Mouse (Mus musculus) kidney, postnatal 0 days (tissue): ENCODE measurements at regions not wholly inside any gene's neighbourhood (a gene's known extent, or its start where the extent isn't known, plus 50 kb on each side); places are given as distances from the start of the nearest gene placed in this dataset.

Experiments
- ATAC-seq: fragments of 200-750 bp; cut with Nextera tagmentation; replicated peaks from 2 replicates; pipeline ENCODE4 v1.8.0; 2017; ENCODE audit warnings: low read depth, moderate number of reproducible peaks, moderate TSS enrichment, moderate library complexity; ENCODE audit not compliant: low FRiP score
- DNase-seq: peaks from one replicate; pipeline ENCODE4 v3.0.0-alpha.2; 2016; ENCODE audit warnings: low spot score
- H3K27ac ChIP-seq: fragments of 300-500 bp; sonication (generic); 2 replicates; pipeline ENCODE4 v1.5.1; 2014; ENCODE audit warnings: mild to moderate bottlenecking
- H3K27me3 ChIP-seq: fragments of 300-500 bp; sonication (generic); 2 replicates; pipeline ENCODE4 v1.6.1; 2014; ENCODE audit warnings: low read length, mixed read lengths; ENCODE audit not compliant: insufficient read depth
- H3K36me3 ChIP-seq: fragments of 300-500 bp; sonication (generic); 2 replicates; pipeline ENCODE4 v1.6.1; 2014; ENCODE audit warnings: low read length, mixed read lengths; ENCODE audit not compliant: insufficient read depth
- H3K4me1 ChIP-seq: fragments of 300-500 bp; sonication (generic); replicated peaks from 2 replicates; pipeline ENCODE4 v1.6.1; 2014; ENCODE audit warnings: antibody characterized with exemption, low read length, mixed read lengths; ENCODE audit not compliant: insufficient read depth
- H3K4me2 ChIP-seq: fragments of 300-500 bp; sonication (generic); 2 replicates; pipeline ENCODE4 v1.6.1; 2014; ENCODE audit warnings: mild to moderate bottlenecking, low read length, moderate library complexity, mixed read lengths
- H3K4me3 ChIP-seq: fragments of 300-500 bp; sonication (generic); replicated peaks from 2 replicates; pipeline ENCODE4 v1.5.1; 2014; ENCODE audit warnings: low read depth, low read length
- H3K9ac ChIP-seq: fragments of 300-500 bp; sonication (generic); 2 replicates; pipeline ENCODE4 v1.6.1; 2014; ENCODE audit warnings: low read depth, low read length
- H3K9me3 ChIP-seq: fragments of 300-500 bp; sonication (generic); replicated peaks from 2 replicates; pipeline ENCODE4 v1.6.1; 2016; ENCODE audit warnings: low read length, inconsistent platforms, mixed read lengths
- CTCF ChIP-seq: IDR thresholded peaks from 2 replicates; pipeline ENCODE4 v1.5.1; 2016; ENCODE audit warnings: antibody characterized with exemption, low read depth, mild to moderate bottlenecking, moderate library complexity
- WGBS: fragments of 180-500 bp; shearing (Covaris S2); extraction: QIAGEN DNeasy Blood & Tissue Kit; methylation state at CpG from one replicate; pipeline ENCODE4 v1.1.7; 2014; 5-methylcytosine and 5-hydroxymethylcytosine counted together

GRCm38 (mm10) chr19:28732998-28733397 is 53.1 kb upstream of the Glis3 start:
- H3K9ac ChIP-seq, result no peak overlapping the region
- no peaks in the 10 kb centered on the region for H3K27me3 ChIP-seq
- H3K4me3 ChIP-seq, result no peak overlapping the region
- H3K4me2 ChIP-seq, result no peak overlapping the region
- TF ChIP-seq CTCF, result no peak
- no peaks in the 10 kb centered on the region for H3K9me3 ChIP-seq
- no peak for ATAC-seq
- H3K4me1 ChIP-seq, result no peaks in the 10 kb centered on the region
- no peaks in the 10 kb centered on the region for H3K36me3 ChIP-seq
- WGBS, result 65% methylated on average over 5 of the region's 5 CpGs
- H3K27ac ChIP-seq, result no peak overlapping the region
- DNase-seq, result peak; percentile 12

- WGBS, result 71% methylated on average over 6 of the region's 6 CpGs
- H3K9ac ChIP-seq, result no peak overlapping the region
These were observed 53.9 kb upstream of the Glis3 start for GRCm38 (mm10) chr19:28733781-28734180.

GRCm38 (mm10) chr19:28743176-28743793 is 63.4 kb upstream of the Glis3 start:
- Histone ChIP-seq H3K4me3 (no peak overlapping the region), H3K9ac (no peak overlapping the region), H3K36me3 (no peaks in the 10 kb centered on the region), H3K27me3 (no peaks in the 10 kb centered on the region), H3K4me2 (no peak overlapping the region), H3K27ac (no peak overlapping the region), H3K4me1 (no peaks in the 10 kb centered on the region; the same call in 1 of the 2 replicates), H3K9me3 (no peaks in the 10 kb centered on the region)
- 78% methylated on average over 5 of the region's 5 CpGs for WGBS
- TF ChIP-seq CTCF, result no peak
- no peak; the same call in 1 of the 2 replicates for ATAC-seq
- DNase-seq, result peak; percentile 89

More at GRCm38 (mm10) chr19:28733781-28734180, 53.9 kb upstream of the Glis3 start:
- TF ChIP-seq CTCF, result no peak
- no peaks in the 10 kb centered on the region for H3K27me3 ChIP-seq
- no peaks in the 10 kb centered on the region for H3K4me1 ChIP-seq
- H3K4me3 ChIP-seq, result no peak overlapping the region
- no peak overlapping the region for H3K4me2 ChIP-seq
- DNase-seq (no peak), ATAC-seq (no peak)
- no peaks in the 10 kb centered on the region for H3K9me3 ChIP-seq
- no peaks in the 10 kb centered on the region for H3K36me3 ChIP-seq
- no peak overlapping the region for H3K27ac ChIP-seq

GRCm38 (mm10) chr19:28745105-28745504 is 65.2 kb upstream of the Glis3 start:
- DNase-seq, result no peak

GRCm38 (mm10) chr19:28745534-28745933 is 65.7 kb upstream of the Glis3 start:
- Histone ChIP-seq H3K9me3 (no peaks in the 10 kb centered on the region), H3K27me3 (no peaks in the 10 kb centered on the region), H3K9ac (no peak overlapping the region), H3K27ac (no peak overlapping the region), H3K4me2 (no peak overlapping the region), H3K4me1 (no peaks in the 10 kb centered on the region; the same call in 1 of the 2 replicates), H3K36me3 (no peaks in the 10 kb centered on the region), H3K4me3 (no peak overlapping the region)
- no peak for TF ChIP-seq CTCF
- DNase-seq (peak; percentile 58), ATAC-seq (no peak)
- WGBS, result 42% methylated on average over 8 of the region's 8 CpGs

More at GRCm38 (mm10) chr19:28745105-28745504, 65.2 kb upstream of the Glis3 start:
- H3K9ac ChIP-seq, result no peak overlapping the region
- no peaks in the 10 kb centered on the region for H3K36me3 ChIP-seq
- no peak overlapping the region for H3K4me3 ChIP-seq
- H3K27ac ChIP-seq, result no peak overlapping the region
- H3K4me1 ChIP-seq, result no peaks in the 10 kb centered on the region; the same call in 1 of the 2 replicates
- WGBS, result 86% methylated on average over 2 of the region's 2 CpGs
- no peak for ATAC-seq
- H3K4me2 ChIP-seq, result no peak overlapping the region
- no peak for TF ChIP-seq CTCF
- H3K27me3 ChIP-seq, result no peaks in the 10 kb centered on the region
- no peaks in the 10 kb centered on the region for H3K9me3 ChIP-seq

GRCm38 (mm10) chr19:28751091-28751490 is 71.2 kb upstream of the Glis3 start:
- Histone ChIP-seq H3K27ac (no peak overlapping the region), H3K36me3 (no peaks in the 10 kb centered on the region), H3K27me3 (no peaks in the 10 kb centered on the region), H3K9ac (no peak overlapping the region), H3K4me3 (no peak overlapping the region), H3K4me2 (peak overlapping the region; percentile 40; the same call in 1 of the 2 replicates), H3K9me3 (no peaks in the 10 kb centered on the region), H3K4me1 (no peaks in the 10 kb centered on the region)
- TF ChIP-seq CTCF, result no peak
- ATAC-seq, result no peak
- DNase-seq, result peak; percentile 68
- 61% methylated on average over 8 of the region's 8 CpGs for whole genome bisulfite sequencing
